Mouse (Mus musculus) brain, embryonic 14.5 days (tissue): ENCODE data around the gene Kirrel3.

ENCODE experiments used
- CTCF ChIP-seq: fragments of 200-500 bp; IDR thresholded peaks from 2 replicates; pipeline ENCODE4 v1.5.1; 2012; ENCODE audit warnings: inconsistent platforms, mild to moderate bottlenecking, moderate library complexity, borderline replicate concordance; ENCODE audit not compliant: insufficient read depth, insufficient read length; ENCODE audit errors: extremely low read depth
- POLR2A ChIP-seq: fragments of 200-500 bp; IDR thresholded peaks from 2 replicates; pipeline ENCODE4 v1.6.1; 2012; ENCODE audit warnings: mild to moderate bottlenecking, inconsistent platforms, borderline replicate concordance; ENCODE audit not compliant: poor library complexity, insufficient read depth, insufficient read length, severe bottlenecking; ENCODE audit errors: extremely low read depth

DNA sequence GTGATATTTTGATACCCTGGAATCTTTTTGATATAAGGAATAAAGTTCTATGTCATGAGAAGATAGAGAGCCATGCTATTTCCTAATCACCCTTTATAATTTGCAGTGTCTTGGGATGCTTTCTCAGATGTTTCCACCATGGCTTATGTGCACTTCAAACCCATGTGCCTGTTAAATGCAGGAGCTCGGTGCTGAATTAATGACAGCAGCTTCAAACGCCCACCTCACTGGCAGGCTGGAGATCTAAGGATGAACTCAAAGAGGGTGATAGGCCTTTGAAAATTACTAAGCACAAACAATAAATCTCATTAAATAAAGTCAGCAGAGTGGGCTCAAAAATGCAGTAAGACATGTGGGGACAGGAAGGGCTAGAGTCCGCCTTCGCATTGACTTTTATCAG lies 108.2 kb downstream of the Kirrel3 start:
- TF ChIP-seq POLR2A (no peak), CTCF (no peak)
